Mouse (Mus musculus): ENCODE measurements around the gene Isca2.

The Isca2 gene

GRCm38 (mm10) chr12:84818496-84818895 is 45.4 kb downstream of the Isca2 start:
- DNase-seq (ENCODE audit: low spot score in 2 of 2), result no peak

GRCm38 (mm10) chr12:84819236-84820168 is 46.5 kb downstream of the Isca2 start:
- DNase-seq (ENCODE audit: low spot score in 2 of 2), result no peak

- no peak for DNase-seq (ENCODE audit: low spot score in 2 of 2)
These were observed 50.5 kb downstream of the Isca2 start for GRCm38 (mm10) chr12:84823601-84824000.

GRCm38 (mm10) chr12:84824203-84824602 is 51.2 kb downstream of the Isca2 start:
- DNase-seq (ENCODE audit: low spot score in 2 of 2), result no peak
